Mouse (Mus musculus): Measurements from ENCODE around the gene Rxrg.

DNA sequence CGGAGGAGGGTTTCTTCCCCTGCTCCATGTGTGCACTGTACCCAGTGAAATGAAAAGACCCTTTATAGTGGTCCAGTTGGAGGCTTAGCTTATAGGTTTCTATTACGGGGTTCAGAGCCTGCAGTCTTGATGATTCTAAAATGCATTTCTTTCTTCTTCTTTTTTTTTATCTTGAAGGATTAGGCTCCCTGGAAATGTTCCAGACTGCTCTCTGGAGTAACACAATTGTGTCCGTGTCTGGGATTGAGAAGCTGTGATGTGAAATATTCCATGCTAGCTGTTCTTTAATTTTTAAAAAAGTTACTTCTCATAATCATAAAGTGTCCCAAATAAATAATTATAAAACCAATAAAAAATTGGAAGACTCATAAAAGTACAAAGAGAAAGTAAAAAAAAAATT lies 26.9 kb downstream of the Rxrg start:
- TF ChIP-seq POLR2A (IDR thresholded peaks at IDR 0.05; ENCODE audit: low read depth, low read length), result no peak
- TF ChIP-seq CTCF (IDR thresholded peaks at IDR 0.05; ENCODE audit: extremely low read depth, insufficient read depth, insufficient read length, insufficient replicate concordance), result no peak

Measured in spleen, adult 2 months (tissue).